Mouse (Mus musculus): ENCODE results near the gene Camta1.

DNA sequence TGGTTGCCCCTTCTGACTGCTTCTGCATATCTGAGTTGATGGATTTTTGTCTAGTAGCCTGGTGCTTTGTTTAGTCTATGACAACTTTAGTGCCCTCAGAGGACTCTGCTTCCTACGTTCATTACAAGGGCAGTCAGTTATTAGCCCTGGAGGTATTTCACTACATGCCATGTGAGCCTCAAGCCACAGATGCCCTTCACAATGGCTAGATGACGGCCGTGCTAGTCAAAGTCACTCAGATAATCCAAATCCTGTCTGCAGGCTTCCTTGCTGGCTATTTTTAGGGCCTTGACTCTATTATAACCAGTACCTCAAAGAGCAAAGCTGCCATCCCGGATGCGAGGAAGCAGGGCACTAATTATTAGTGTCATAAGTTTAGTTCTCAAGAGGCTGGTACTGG is 778.6 kb downstream of the Camta1 start:
- no peak for TF ChIP-seq POLR2A (IDR thresholded peaks at IDR 0.05; ENCODE audit: borderline replicate concordance, insufficient read depth, low read length)
- no peak for TF ChIP-seq CTCF (IDR thresholded peaks at IDR 0.05; ENCODE audit: borderline replicate concordance, insufficient read depth, low read depth, low read length)
